Mouse (Mus musculus) cerebellum, postnatal 14 days (tissue): ENCODE measurements around the gene Scd4.

Experiments used
- DNase-seq, 2 experiments: peaks; one replicate each; pipeline ENCODE4 v3.0.0; 2021; ENCODE audit warnings: mixed read lengths in 2 of 2

Gene Scd4

DNA sequence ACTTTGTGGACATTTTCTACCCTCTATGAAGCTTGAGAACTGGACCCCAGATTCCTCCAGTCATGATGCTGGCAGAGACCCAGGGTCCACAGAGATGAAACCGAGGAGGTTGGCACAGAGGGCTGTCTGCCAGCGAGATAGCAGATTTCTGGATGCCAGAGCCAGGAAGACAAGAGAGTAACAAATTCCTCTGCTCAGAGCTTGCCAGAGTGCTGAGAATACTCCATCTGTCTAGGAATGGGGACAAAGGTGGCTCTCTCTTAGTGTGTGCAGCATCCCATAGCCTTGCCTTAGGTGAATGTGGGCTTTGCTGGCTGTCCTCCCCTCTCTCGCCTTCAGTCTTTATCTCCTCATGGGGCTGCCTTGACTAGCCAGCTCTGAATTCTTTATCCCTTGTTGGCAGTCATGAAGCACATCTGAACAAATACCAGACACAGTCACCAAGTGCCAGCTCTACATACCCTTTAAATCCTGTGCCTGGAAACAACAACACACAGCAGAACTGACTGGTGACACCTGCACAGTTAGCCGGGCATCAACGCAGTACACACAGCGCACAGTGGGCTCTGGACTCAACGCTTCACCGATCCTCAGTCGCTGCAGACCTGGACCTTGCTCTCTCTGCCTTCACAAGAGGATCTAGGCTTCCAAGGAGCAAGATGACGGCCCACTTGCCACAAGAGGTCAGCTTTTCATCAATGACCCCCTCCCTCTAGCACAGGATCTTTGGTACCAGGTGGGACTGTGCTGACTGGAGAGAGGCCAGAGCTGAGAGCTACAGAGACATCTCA lies at the start of gene Scd4:
Gene Scd4 (plus strand): TSS at position 260 of the 791 bp plus-strand sequence.
- peak; percentile 92 to 93 for DNase-seq

DNA sequence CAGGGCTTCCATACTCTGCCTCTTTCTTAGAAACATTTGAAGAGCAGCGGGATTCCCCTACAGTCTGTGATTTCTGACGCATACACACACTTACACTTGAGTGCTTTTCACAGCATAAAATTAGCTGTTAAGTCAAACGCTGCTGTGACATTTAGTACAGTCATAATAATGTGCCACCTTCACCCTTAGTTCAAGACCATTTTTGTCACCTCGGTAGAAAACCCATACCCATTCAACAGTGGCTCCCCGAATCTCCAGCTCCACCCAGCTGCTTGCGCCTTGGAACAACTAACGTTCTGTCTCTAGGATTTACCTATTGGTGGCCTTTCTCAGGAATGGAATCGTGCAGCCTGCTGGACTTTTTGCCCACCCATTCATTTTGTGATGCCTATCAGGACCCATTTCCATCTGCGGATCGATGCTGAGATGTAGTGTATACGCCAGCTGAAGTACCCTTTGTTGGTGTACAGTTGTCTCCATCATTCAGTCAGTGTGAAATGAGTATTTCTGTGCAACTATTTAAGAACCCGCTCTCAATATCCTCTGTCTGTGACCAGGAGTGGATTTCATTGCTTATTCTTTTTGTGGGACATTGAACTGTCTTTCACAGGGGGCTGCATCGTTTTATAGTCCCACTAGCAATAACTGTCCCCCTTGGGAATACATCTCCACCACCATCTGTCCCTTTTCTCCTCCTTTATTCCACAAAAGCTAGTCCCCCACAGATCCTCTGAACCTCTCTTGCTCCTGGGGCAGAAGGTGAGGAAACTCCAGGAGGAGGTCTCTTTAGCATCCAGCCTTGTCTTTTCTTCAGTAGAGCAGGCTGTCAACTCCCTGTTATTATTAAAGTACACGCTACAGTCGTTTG lies 49.5 kb upstream of the Scd4 start:
- no peak for DNase-seq

DNA sequence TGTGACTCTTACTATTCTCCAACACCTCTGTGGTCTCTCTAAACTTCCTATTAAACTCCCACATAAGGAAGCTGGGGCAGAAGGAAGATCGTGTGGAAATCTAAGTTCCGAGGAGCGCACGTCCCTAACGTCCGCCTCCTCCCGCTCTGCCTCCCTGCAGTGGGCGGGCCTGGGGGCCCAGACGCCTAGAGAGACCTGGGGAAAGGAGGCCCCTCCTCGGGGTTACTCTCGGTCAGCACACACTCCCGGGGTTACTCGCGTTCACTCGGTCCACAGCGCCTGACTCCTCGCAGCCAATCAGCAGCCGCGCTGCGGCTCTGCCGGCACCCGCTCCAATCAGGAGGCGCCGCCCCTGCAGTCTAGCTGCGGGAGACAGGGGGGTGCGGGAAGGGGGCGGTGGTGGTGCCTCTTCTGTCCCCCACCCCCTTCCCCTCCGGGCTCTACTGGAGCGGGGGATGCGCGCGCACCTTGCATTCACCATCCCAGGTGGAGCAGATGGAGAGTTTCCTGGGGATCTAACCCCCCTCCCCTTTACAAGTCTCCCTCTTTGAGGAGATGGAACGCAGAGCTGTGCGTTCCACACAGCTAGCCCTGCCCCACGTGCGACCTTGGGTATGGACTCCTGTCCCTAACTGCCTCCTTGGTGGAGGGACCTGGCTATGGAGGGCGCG lies 48.7 kb upstream of the Scd4 start:
- peak; percentile 94 to 98 for DNase-seq

DNA sequence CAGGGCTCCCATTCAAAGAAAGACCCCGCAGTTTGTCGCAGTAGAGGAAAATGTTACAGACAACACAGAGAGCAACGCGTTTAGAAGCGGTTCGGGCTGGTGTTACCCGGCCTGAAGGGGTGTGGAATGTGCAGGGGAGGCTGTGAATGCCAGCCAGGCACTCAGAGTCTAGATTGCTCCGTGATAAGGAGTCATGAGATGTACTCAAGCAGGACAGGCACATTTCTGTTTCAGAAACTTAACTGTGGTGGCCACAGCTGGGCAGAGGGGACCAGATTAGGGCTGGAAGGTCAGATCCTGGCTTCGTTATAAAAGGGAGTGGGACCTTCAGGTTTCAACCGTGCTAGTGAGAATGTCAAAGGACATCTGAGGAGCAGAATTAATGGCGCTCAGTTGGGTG lies 48.2 kb upstream of the Scd4 start:
- DNase-seq: no peak

DNA sequence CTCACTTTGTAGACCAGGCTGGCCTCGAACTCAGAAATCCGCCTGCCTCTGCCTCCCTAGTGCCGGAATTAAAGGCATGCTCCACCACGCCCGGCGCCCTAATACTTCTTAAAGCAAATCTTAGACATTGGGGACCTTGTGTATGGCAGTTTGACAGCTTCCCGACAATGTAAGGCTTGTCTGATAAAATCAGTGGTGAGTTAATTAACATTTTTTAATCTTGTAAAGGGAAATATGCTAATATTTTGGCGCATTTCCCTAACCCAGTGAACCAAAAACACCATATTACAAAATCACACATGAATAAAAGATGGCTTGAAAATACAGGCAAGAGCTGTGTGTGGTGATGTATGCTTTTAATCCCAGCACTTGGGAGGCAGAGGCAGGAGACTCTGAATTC lies 47.3 kb upstream of the Scd4 start:
- no peak for DNase-seq

DNA sequence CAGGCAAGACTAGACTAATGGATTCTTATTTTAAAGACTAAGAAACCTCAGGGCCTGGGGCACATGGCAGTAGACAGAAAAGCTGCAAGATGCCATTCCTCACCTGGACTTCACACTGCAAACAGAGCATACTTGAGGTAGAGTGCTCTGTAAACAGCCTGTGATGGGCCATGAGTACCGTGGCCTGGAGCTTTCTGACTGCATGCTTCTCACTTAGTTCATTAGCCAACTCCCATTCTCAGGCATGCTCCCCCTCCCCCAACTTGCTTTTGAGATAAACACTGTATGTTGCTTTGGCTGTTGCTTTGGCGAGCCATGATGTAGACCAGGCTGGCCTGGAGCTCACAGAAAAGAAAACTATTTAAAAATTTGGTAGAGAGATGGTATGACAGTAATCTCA lies 46.8 kb upstream of the Scd4 start:
- no peak for DNase-seq

DNA sequence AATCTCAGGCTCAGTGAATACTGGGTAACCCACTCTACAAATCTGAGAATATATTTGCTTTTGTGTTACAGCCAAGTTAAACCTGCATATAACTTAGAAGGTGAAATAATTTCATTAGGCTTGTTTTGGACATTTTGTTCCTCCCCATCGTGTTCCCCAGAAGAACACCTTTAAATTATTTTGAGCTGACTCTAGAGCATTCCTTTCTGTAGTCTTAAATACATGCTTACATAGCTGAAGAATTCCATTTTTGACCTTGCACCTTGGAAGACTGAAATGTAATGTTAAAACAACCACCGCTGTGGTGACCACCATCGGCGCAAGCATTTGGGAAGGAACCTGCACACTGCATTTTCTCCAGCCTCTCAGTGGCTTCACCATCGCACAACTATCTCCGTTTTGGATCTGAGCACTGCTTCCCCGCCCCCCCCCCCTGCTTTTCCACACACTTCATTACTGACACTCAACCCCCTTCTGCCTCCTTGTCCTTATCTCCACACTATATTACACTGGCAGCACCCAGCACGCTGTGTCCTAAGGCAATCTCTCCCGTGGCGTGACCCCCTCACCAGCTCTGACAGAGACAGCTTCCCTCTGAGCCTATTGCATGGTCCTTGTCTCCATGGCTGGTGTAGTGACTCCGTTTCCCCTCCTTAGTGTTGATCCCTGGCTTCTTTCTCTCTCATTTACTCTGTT lies 45.3 kb upstream of the Scd4 start:
- DNase-seq: no peak

DNA sequence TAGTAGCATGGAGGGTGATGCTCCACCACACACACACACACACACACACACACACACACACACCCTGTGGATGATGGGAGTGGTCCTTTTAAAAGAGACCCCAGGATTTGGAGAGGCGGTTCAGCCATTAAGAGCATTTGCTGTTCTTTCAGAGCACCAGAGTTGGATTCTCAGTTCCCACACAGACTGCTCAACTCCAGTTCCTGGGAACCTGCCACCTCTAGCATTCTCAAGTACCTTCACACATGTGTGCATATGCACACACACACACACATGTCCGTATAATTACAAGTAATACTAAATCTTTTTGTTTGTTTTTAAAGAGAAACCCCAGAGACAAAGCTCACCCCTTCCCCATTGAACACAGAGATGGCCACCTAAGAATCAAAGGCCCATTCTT lies 40.8 kb upstream of the Scd4 start:
- no peak for DNase-seq

DNA sequence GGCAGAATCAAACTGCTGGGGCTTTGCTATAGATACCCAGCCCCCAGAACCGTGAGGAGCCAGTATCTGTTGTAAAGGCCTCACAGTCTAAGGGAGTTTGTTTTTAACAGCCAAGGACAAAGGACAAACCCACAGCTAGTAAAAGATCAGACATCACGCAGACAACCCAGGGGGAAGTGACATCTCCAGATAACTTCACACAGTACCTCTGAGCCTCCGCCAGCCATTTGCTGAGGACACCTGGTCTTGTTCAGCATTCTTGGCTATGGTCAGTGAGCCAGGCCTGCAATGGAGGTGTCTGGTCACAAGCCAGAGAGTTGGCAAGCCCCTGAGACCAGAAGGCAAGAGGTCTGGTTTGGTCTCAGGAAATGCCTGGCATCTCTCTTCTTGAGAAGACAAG lies 40.4 kb upstream of the Scd4 start:
- peak; percentile 93 to 95 for DNase-seq

DNA sequence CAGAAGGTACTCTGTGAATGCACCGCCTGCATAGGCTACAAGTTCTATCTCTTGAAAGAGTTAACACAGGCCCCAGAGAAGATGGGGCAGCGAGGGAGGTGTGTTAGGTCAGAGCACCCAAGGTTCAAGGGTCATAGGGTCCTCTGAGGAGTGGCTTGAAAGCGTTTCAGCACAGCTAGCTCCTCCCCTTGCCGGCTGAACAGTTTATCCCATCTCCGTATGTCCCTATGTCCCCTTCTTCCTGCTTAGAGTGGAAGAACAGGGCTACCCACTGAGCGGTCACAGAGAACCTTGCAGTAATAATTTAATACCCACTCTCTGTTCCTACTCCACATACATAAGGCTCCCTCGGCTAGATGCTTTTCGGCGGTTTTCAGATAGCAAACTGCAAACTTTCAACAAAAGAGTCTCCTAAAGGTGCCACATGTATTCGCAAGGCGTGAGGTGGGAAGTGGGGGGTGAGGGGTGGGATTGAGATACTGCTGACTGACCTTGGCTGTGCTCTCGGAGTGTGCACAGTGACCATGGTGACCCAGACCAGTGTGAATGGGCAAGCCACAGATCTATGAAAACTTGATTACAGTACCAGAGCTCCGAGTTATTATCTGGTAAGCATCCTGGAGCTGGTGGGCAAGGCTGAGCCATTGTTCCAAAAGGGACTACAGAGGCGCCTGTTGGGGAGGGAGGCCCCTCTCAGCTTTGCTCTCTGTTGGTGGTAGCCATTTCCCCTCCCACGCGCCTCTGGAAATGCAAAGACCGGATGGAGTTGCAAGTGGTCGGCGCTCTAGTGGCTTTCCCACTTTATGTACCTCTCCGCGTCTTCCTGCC lies 39.7 kb upstream of the Scd4 start, which contains the start of gene Scd2:
Gene Scd2 (plus strand): TSS at position 734 of the 828 bp plus-strand sequence.
- peak in 1 of 2 experiments; percentile 63 for DNase-seq

DNA sequence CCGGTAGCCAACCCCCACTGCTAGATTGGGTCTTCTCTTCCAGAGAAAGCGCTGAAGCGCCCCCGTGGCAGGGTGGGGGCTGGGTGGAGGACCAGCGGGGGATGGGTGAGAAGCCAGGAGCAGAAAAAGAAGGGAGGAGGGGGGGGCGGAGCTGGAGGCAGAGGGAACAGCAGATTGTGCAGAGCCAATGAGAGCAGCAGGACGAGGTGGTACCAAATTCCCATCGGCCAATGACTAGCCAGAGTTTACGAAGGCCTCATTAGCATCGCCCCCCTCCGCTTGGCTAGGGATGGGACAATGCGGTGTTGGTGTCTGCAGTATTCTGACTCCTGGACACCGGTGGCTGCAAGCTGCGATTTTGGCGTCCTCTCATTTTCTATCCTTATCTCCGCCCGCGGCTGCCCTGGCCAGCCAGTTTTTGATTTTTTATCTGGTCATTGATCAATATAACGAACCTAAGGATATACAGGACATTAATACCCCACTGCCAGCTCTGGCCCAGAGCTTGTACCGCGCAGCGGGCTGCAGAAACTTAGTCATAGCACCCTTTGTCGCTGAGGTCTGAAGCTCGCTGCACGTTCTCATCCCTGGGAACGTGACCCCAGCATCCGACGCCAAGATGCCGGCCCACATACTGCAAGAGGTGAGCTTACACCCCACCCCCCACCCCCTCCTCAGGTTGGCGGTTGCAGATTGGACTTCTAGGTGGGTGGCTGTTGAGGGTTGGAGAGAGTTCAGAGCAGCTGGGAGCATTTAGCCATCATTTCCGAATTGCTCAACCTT lies 38.9 kb upstream of the Scd4 start:
- DNase-seq: peak; percentile 96

DNA sequence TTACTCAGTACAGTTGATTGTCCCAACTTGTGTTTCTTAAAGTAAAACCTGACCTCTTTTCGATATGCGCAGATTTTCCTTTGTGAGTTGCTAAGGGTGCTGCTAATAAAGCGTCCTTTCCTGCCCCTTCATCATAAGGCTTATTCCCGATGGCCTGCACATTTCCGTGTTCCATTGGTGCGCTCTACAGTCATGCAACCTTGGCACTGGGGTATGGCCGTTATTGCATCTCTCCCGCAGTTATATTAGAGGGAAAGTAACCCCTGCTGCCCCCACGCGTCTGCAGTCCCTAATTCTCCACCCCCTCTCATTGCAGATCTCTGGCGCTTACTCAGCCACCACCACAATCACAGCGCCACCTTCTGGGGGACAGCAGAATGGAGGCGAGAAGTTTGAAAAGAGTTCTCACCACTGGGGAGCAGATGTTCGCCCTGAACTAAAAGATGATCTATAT lies 38.3 kb upstream of the Scd4 start:
- peak; percentile 93 to 95 for DNase-seq

DNA sequence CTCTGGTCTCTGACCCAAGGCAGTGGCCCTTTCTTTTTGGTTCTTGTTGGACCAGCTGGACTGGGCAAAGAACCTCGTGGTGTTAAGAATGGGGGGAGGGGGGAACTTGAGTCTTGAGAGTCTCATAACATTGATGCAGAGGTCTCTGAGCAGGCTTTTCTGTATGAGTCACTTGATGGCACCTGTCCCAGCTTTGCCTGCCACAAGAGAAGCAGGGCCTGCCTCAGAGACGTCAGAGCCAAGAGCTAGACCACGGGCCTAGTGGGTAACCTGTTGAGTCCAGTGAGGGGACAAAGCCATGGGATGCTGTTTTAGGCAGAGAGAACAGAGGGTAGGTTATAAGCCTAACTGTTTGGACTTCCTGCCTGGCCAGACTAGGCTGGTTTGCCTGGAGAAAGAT lies 37.6 kb upstream of the Scd4 start:
- DNase-seq: peak; percentile 66 to 72

DNA sequence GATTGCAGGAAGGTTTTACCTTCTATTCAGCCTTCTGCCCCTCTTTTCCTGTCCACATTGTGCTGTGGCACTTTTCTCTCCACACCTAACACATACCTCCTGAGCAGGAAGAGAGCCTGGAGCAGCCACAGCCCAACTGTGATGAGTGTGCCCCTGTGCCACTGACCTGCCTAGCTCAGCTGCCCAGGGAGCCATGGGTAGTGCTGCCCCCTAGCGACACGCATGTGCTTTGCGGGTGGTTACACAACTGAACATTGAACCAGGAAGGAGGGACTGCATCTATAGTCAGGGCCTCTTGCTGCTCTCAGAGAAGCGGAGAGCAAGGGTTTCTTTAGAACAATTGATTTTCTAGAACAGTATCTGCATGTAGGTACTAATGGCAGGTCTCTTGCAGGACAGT lies 37.2 kb upstream of the Scd4 start:
- peak; percentile 94 to 95 for DNase-seq

DNA sequence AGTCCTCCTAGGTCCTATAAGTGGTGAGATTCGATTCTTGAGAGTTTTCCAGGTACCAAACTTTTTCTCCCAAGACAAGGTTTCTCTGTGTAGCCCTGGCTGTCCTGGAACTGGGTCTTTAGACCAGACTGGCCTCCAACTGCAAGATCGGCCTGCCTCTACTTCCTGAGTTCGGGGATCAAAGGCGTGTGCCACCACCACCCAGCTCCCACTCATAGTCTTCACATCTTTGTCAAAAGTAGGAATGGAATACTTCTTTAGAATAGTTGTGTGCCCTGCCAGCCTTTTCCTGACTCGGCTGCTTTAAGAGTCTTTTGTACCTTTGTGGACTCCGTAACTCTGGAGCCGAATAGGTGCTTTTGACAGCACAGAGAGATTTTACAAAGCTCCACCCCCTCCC lies 36.7 kb upstream of the Scd4 start:
- no peak for DNase-seq

DNA sequence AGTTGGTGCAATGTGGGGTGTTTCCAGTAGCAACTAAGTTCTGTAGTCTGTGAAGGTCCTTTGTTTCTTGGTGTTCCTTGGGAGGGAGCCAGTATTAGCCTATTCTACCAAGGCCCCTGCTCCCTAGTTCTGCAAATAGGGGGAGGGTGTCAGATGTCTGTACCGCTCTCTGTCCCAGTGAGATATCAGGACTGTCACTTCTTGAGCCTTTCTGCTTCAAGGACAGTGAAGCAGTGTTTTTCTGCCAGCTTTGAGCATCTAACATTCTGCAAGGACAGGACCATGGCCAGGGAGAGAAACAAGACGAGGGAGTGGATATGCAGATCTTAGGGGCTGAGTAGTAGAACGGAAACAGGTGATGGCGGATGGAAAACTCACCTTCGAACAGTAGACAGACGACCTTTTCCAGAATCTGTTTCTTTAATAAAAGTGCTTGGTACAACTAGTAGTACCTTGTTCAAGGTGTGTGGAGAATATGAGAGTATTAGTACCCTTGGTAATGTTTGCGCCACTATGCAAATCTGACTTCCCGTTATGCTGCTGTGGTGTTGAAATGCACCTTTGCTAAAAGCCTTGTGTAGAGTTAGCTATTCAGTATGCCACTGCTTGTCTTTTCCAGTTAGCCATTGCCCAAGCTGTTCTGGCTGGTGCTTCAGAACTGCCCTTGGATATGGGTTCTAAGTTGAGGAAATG lies 35.7 kb upstream of the Scd4 start:
- no peak for DNase-seq

DNA sequence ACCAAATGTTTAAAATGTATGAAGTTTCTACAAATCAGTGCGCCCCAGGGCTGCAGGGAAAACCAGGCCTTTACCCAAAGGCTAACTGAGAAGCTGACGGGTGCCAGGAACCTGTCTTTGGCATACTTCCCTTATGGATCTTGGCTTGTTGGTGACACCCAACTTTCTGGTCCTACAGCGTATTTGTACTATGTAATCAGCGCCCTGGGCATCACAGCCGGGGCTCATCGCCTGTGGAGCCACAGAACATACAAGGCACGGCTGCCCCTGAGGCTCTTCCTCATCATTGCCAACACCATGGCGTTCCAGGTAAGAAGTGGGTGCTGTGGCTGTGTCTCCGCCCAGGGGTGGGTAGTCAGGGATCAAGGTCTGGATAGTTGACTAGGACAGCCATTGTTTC lies 35.0 kb upstream of the Scd4 start:
- DNase-seq: no peak

DNA sequence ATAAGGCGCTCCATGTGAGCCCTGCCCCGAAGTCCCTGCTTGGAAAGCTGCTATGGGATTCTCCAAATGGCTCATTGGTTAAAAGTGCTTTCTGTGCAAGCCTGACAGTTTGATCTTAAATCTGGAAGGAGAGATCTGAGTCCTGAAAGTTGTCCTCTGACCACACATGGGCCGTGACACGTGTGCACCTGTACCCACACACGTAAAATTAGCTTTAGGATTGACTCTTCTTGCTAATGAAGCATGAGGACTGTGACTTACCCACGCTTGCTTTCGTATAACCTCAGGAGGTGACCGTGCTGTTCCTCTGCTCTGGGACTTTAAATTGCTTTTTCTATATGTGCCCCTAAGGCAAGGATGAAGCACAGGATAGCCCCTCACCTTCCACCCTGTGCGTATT lies 33.8 kb upstream of the Scd4 start:
- DNase-seq: no peak

DNA sequence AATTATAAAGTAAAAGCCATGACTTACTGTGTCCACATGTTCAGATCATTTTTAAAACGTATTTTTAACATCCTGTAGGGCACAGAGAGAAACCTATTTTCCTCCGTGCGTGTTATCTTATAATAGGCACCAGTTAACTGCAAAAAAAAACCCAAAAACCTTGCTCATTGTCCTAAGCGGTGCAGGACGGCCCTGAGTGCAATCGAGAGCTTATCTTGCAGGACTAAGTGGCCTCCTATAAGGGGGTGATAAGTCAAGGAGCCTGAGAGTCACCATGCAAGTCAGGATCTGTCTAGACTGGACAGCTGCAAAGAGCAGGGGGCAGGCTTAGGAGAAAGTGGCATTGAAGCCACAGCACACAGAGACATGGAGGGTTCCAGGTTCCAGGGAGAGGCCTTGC lies 33.0 kb upstream of the Scd4 start:
- no peak for DNase-seq

DNA sequence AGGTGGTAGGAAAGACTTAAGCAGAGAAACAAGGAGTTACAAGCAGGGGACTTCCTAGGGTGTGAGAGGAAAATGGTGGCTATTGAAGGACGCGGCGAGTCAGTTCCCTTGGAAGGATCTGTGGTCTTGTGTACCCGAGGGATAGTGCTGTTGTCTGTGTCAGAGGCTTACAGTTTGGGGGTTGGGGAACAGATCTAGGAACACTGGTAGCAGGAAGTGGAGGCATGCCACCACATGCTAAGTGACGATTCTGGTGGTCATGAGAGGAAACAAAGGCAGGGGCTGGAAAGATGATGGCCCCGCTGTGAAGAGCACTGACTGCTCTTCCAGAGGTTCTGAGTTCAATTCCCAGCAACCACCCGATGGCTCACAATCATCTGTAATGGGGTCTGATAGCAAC lies 32.4 kb upstream of the Scd4 start:
- no peak for DNase-seq
